Mouse (Mus musculus) kidney, postnatal 0 days (tissue): ENCODE data around the gene Dapk1. TPM values are rescaled to one million over a fixed set of nuclear protein-coding genes. Genes with fewer than 3 reads are reported as not detected.
A peak's percentile ranks its signal among the peaks of the same experiment; 100 is the strongest.

Experiments used
- ATAC-seq: fragments of 200-750 bp; cut with Nextera tagmentation; replicated peaks from 2 replicates; pipeline ENCODE4 v1.8.0; 2017; ENCODE audit warnings: low read depth, moderate number of reproducible peaks, moderate TSS enrichment, moderate library complexity; ENCODE audit not compliant: low FRiP score
- DNase-seq: peaks from one replicate; pipeline ENCODE4 v3.0.0-alpha.2; 2016; ENCODE audit warnings: low spot score
- H3K27ac ChIP-seq: fragments of 300-500 bp; sonication (generic); 2 replicates; pipeline ENCODE4 v1.5.1; 2014; ENCODE audit warnings: mild to moderate bottlenecking
- H3K27me3 ChIP-seq: fragments of 300-500 bp; sonication (generic); 2 replicates; pipeline ENCODE4 v1.6.1; 2014; ENCODE audit warnings: low read length, mixed read lengths; ENCODE audit not compliant: insufficient read depth
- H3K36me3 ChIP-seq: fragments of 300-500 bp; sonication (generic); 2 replicates; pipeline ENCODE4 v1.6.1; 2014; ENCODE audit warnings: low read length, mixed read lengths; ENCODE audit not compliant: insufficient read depth
- H3K4me1 ChIP-seq: fragments of 300-500 bp; sonication (generic); replicated peaks from 2 replicates; pipeline ENCODE4 v1.6.1; 2014; ENCODE audit warnings: antibody characterized with exemption, low read length, mixed read lengths; ENCODE audit not compliant: insufficient read depth
- H3K4me2 ChIP-seq: fragments of 300-500 bp; sonication (generic); 2 replicates; pipeline ENCODE4 v1.6.1; 2014; ENCODE audit warnings: mild to moderate bottlenecking, low read length, moderate library complexity, mixed read lengths
- H3K4me3 ChIP-seq: fragments of 300-500 bp; sonication (generic); replicated peaks from 2 replicates; pipeline ENCODE4 v1.5.1; 2014; ENCODE audit warnings: low read depth, low read length
- H3K9ac ChIP-seq: fragments of 300-500 bp; sonication (generic); 2 replicates; pipeline ENCODE4 v1.6.1; 2014; ENCODE audit warnings: low read depth, low read length
- H3K9me3 ChIP-seq: fragments of 300-500 bp; sonication (generic); replicated peaks from 2 replicates; pipeline ENCODE4 v1.6.1; 2016; ENCODE audit warnings: low read length, inconsistent platforms, mixed read lengths
- CTCF ChIP-seq: IDR thresholded peaks from 2 replicates; pipeline ENCODE4 v1.5.1; 2016; ENCODE audit warnings: antibody characterized with exemption, low read depth, mild to moderate bottlenecking, moderate library complexity
- WGBS: fragments of 180-500 bp; shearing (Covaris S2); extraction: QIAGEN DNeasy Blood & Tissue Kit; methylation state at CpG from one replicate; pipeline ENCODE4 v1.1.7; 2014; 5-methylcytosine and 5-hydroxymethylcytosine counted together
- polyA plus RNA-seq: library from polyadenylated mRNA; unstranded; fragments of >200 nt; fragmentation: Nextera tagmentation; extraction: Ambion mirVana; gene quantifications from 2 replicates; pipeline ENCODE4 v1.2.1, GENCODE M21; 2015

The Dapk1 gene
- polyA plus RNA-seq, 1 experiment from 2014 or later: 21.4 TPM

- no peak overlapping the region for H3K4me2 ChIP-seq
- no peak overlapping the region for H3K9ac ChIP-seq
- no peak overlapping the region for H3K27ac ChIP-seq
- H3K27me3 ChIP-seq: no peaks in the 10 kb centered on the region
- no peaks in the 10 kb centered on the region for H3K36me3 ChIP-seq
- 59% methylated on average over 3 of the region's 3 CpGs for WGBS
- TF ChIP-seq CTCF: no peak
- DNase-seq: no peak
- H3K9me3 ChIP-seq: no peaks in the 10 kb centered on the region
- H3K4me1 ChIP-seq: 0 out of 2 replicates have a peak, but pooled peaks cover 5% of the 10 kb centered on the region
- no peak for ATAC-seq
- H3K4me3 ChIP-seq: no peak overlapping the region
These were observed 10.4 kb downstream of the Dapk1 start for GRCm38 (mm10) chr13:60612160-60612559.

- no peak for TF ChIP-seq CTCF
- Histone ChIP-seq H3K9ac (no peak overlapping the region), H3K27me3 (no peaks in the 10 kb centered on the region), H3K4me2 (no peak overlapping the region), H3K9me3 (no peaks in the 10 kb centered on the region), H3K36me3 (no peaks in the 10 kb centered on the region), H3K27ac (no peak overlapping the region), H3K4me3 (no peak overlapping the region), H3K4me1 (no peaks in the 10 kb centered on the region)
- no peak for DNase-seq
- 88% methylated on average over 8 of the region's 8 CpGs for WGBS
- no peak for ATAC-seq
These were observed 12.4 kb downstream of the Dapk1 start for GRCm38 (mm10) chr13:60614154-60614553.

GRCm38 (mm10) chr13:60615057-60615650 lies 13.4 kb downstream of the Dapk1 start:
- no peak overlapping the region for H3K27ac ChIP-seq
- H3K4me1 ChIP-seq: 0 out of 2 replicates have a peak, but pooled peaks cover 3% of the 10 kb centered on the region
- no peaks in the 10 kb centered on the region for H3K36me3 ChIP-seq
- H3K9ac ChIP-seq: no peak overlapping the region
- H3K4me2 ChIP-seq: no peak overlapping the region
- 61% methylated on average over 15 of the region's 15 CpGs for WGBS
- no peak for ATAC-seq
- TF ChIP-seq CTCF: peak; percentile 16; the same call in 1 of the 2 replicates
- no peaks in the 10 kb centered on the region for H3K9me3 ChIP-seq
- H3K27me3 ChIP-seq: no peaks in the 10 kb centered on the region
- no peak for DNase-seq
- no peak overlapping the region for H3K4me3 ChIP-seq

- Histone ChIP-seq H3K4me1 (0 out of 2 replicates have a peak, but pooled peaks cover 3% of the 10 kb centered on the region), H3K27ac (no peak overlapping the region), H3K9me3 (no peaks in the 10 kb centered on the region), H3K36me3 (no peaks in the 10 kb centered on the region), H3K4me3 (no peak overlapping the region), H3K27me3 (no peaks in the 10 kb centered on the region), H3K4me2 (no peak overlapping the region), H3K9ac (no peak overlapping the region)
- ATAC-seq: no peak
- 73% methylated on average over 6 of the region's 6 CpGs for WGBS
- DNase-seq: no peak
- no peak for TF ChIP-seq CTCF
These were observed 14.3 kb downstream of the Dapk1 start for GRCm38 (mm10) chr13:60616036-60616435.

GRCm38 (mm10) chr13:60618287-60618686 lies 16.5 kb downstream of the Dapk1 start:
- ATAC-seq: peak; percentile 34; the same call in 1 of the 2 replicates

GRCm38 (mm10) chr13:60619723-60620122 lies 18.0 kb downstream of the Dapk1 start:
- Histone ChIP-seq H3K9ac (no peak overlapping the region), H3K27me3 (no peaks in the 10 kb centered on the region), H3K27ac (no peak overlapping the region), H3K4me3 (no peak overlapping the region), H3K4me1 (0 out of 2 replicates have a peak, but pooled peaks cover 3% of the 10 kb centered on the region), H3K36me3 (no peaks in the 10 kb centered on the region), H3K9me3 (no peaks in the 10 kb centered on the region), H3K4me2 (no peak overlapping the region)
- DNase-seq (no peak), ATAC-seq (no peak)
- WGBS: 46% methylated on average over 6 of the region's 6 CpGs
- no peak for TF ChIP-seq CTCF

More at GRCm38 (mm10) chr13:60618287-60618686, 16.5 kb downstream of the Dapk1 start:
- H3K4me3 ChIP-seq: no peak overlapping the region
- no peak overlapping the region for H3K4me2 ChIP-seq
- H3K27me3 ChIP-seq: no peaks in the 10 kb centered on the region
- no peak for TF ChIP-seq CTCF
- 0 out of 2 replicates have a peak, but pooled peaks cover 3% of the 10 kb centered on the region for H3K4me1 ChIP-seq
- 50% methylated on average over 9 of the region's 9 CpGs for WGBS
- DNase-seq: no peak
- no peaks in the 10 kb centered on the region for H3K36me3 ChIP-seq
- H3K27ac ChIP-seq: no peak overlapping the region
- H3K9me3 ChIP-seq: no peaks in the 10 kb centered on the region
- no peak overlapping the region for H3K9ac ChIP-seq
